Mouse (Mus musculus) intestine, embryonic 16.5 days (tissue): ENCODE data around the gene Meltf. TPM values are rescaled to one million over a fixed set of nuclear protein-coding genes. Genes with fewer than 3 reads are reported as not detected.
"Not testable (repeated sequence)": the region's sequence is repeated elsewhere in the genome, so short reads cannot be mapped to it uniquely, and the experiment has no call there.

ENCODE experiments used
- ATAC-seq: fragments of 200-750 bp; cut with Nextera tagmentation; 2 replicates; pipeline ENCODE4 v1.8.0; 2017; ENCODE audit warnings: moderate TSS enrichment, moderate library complexity
- H3K27ac ChIP-seq: fragments of 300-500 bp; sonication (generic); 2 replicates; pipeline ENCODE4 v1.5.1; 2014; ENCODE audit warnings: mild to moderate bottlenecking, low read length
- H3K27me3 ChIP-seq: fragments of 300-500 bp; sonication (generic); replicated peaks from 2 replicates; pipeline ENCODE4 v1.6.1; 2014; ENCODE audit warnings: low read length, control low read depth, mixed read lengths; ENCODE audit not compliant: control insufficient read depth, insufficient read depth
- H3K36me3 ChIP-seq: fragments of 300-500 bp; sonication (generic); 2 replicates; pipeline ENCODE4 v1.6.1; 2014; ENCODE audit warnings: low read length, control low read depth; ENCODE audit not compliant: control insufficient read depth, insufficient read depth
- H3K4me1 ChIP-seq: fragments of 300-500 bp; sonication (generic); 2 replicates; pipeline ENCODE4 v1.6.1; 2014; ENCODE audit warnings: low read length, control low read depth, mixed read lengths; ENCODE audit not compliant: control insufficient read depth, insufficient read depth
- H3K4me2 ChIP-seq: fragments of 300-500 bp; sonication (generic); 2 replicates; pipeline ENCODE4 v1.6.1; 2014; ENCODE audit warnings: low read depth, low read length, control low read depth
- H3K4me3 ChIP-seq: fragments of 300-500 bp; sonication (generic); 2 replicates; pipeline ENCODE4 v1.5.1; 2014; ENCODE audit warnings: mild to moderate bottlenecking, low read length
- H3K9ac ChIP-seq: fragments of 300-500 bp; sonication (generic); 2 replicates; pipeline ENCODE4 v1.6.1; 2014; ENCODE audit warnings: low read depth, low read length
- H3K9me3 ChIP-seq: fragments of 300-500 bp; sonication (generic); 2 replicates; pipeline ENCODE4 v1.6.1; 2016; ENCODE audit warnings: low read length, control low read depth; ENCODE audit not compliant: control insufficient read depth
- WGBS: fragments of 180-500 bp; shearing (Covaris S2); extraction: QIAGEN DNeasy Blood & Tissue Kit; methylation state at CpG from one replicate; pipeline ENCODE4 v1.1.7; 2014; 5-methylcytosine and 5-hydroxymethylcytosine counted together
- polyA plus RNA-seq: library from polyadenylated mRNA; unstranded; fragments of >200 nt; fragmentation: Nextera tagmentation; extraction: Ambion mirVana; gene quantifications from 2 replicates; pipeline ENCODE4 v1.2.1, GENCODE M21; 2015

Meltf gene
- polyA plus RNA-seq, 1 experiment from 2014 or later: 106 TPM

DNA sequence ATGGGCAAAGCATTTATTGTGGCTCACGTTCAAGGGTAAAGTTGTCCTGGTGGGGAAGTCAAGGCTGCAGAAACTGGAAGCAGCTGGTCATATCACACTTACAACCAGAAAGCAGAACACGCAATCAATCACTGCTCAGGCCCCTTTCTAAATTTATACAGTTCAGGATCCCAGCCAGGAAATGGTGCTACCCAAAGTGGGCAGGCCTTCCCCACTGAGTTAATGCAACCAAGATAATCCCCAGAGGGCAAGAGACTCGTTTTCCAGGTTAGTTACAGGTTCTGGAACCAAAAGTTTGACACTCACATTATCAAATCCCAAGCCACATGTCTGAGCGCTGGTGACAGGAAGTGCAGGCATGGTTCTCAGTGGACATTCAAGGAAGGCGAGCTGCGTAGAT is 60.2 kb downstream of the Meltf start:
- 74% methylated on average over 6 of the region's 6 CpGs for WGBS
- Histone ChIP-seq H3K36me3 (no peaks in the 10 kb centered on the region), H3K4me2 (no peak overlapping the region), H3K9ac (no peak overlapping the region), H3K4me1 (peaks cover 3% of the 10 kb centered on the region), H3K9me3 (peaks cover 5% of the 10 kb centered on the region; the same call in 1 of the 2 replicates), H3K27me3 (peaks cover 27% of the 10 kb centered on the region), H3K4me3 (no peak overlapping the region), H3K27ac (no peak overlapping the region)
- no peak for ATAC-seq

- Histone ChIP-seq H3K27ac (no peak overlapping the region), H3K36me3 (no peaks in the 10 kb centered on the region), H3K9ac (no peak overlapping the region), H3K4me2 (no peak overlapping the region), H3K4me3 (no peak overlapping the region), H3K4me1 (peaks cover under 1% of the 10 kb centered on the region; the same call in 1 of the 2 replicates), H3K9me3 (peaks cover 5% of the 10 kb centered on the region; the same call in 1 of the 2 replicates), H3K27me3 (peaks cover 11% of the 10 kb centered on the region)
- 68% methylated on average over 2 of the region's 2 CpGs for WGBS
- no peak for ATAC-seq
These were observed 62.0 kb downstream of the Meltf start for GRCm38 (mm10) chr16:31940586-31940985.

DNA sequence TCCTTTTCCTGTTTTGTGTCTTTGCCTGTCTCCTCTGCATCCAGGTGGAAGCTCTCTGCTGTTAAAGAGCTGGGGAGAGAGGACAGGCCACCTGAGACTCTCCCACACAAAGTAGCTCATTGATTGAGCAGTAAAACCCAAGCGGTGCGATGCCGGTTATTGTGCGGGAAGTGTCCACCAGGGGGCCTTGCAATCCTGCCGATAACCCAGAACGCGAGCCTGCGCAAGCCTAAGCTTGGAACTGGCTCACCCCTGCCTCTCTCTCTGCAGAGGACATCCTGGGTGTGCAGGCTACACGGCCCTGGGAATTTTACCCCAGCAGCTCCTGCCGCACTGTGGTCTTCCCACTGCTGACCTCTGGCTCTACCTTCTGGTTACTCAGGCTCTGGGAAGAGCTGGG is 65.4 kb downstream of the Meltf start:
- H3K27ac ChIP-seq: no peak overlapping the region
- peak overlapping the region; percentile 32; the same call in 1 of the 2 replicates for H3K9ac ChIP-seq
- H3K4me3 ChIP-seq: no peak overlapping the region
- no peaks in the 10 kb centered on the region for H3K36me3 ChIP-seq
- no peaks in the 10 kb centered on the region for H3K9me3 ChIP-seq
- H3K27me3 ChIP-seq: no peaks in the 10 kb centered on the region
- no peak overlapping the region for H3K4me2 ChIP-seq
- H3K4me1 ChIP-seq: peaks cover 13% of the 10 kb centered on the region
- ATAC-seq: peak; percentile 13; the same call in 1 of the 2 replicates
- 3% methylated on average over 10 of the region's 10 CpGs for WGBS

DNA sequence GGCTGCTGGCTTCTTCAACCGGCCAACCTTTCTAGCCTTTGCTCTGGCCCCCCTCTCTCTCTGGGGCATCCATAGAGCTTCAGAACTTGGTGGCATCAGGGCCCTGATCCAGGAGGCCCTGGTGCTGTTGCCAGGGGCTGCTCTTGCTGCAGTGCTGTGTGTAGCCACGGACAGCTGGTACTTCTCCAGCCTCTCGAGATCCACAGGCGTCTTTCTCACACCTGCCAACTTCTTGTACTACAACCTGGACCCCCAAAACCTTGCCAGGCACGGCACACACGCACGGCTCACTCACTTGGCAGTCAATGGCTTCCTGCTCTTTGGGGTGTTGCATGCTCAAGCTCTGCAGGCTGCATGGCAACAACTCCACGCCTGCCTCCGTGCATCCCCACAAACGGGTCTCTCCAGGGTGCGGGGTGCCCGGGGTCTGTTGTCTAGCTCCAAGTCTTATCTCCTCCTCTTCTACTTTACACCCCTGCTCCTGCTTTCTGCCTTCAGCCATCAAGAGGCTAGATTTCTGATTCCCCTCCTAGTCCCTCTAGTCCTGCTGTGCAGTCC is 66.2 kb downstream of the Meltf start:
- Histone ChIP-seq H3K27me3 (no peaks in the 10 kb centered on the region), H3K9ac (no peak overlapping the region), H3K4me2 (no peak overlapping the region), H3K9me3 (no peaks in the 10 kb centered on the region), H3K27ac (no peak overlapping the region), H3K4me1 (peaks cover 19% of the 10 kb centered on the region), H3K36me3 (no peaks in the 10 kb centered on the region), H3K4me3 (no peak overlapping the region)
- ATAC-seq: no peak
- WGBS: 89% methylated on average over 12 of the region's 12 CpGs

DNA sequence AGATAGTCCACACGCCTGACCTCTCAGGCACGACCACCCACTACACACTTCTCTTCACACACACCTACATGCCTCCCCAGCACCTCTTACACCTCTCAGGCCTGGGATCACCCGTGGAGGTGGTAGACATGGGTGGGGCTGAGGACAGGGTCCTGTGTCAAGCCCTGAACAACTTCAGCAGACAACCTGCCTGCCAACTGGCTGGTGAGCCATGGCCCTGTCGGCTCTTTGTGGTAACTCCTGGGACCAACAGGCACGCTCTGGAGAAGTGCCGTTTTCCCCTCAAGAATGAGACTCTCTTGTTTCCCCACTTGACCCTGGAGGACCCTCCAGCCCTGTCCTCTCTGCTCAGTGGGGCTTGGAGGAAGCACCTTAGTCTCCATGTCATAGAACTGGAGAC is 66.8 kb downstream of the Meltf start:
- 89% methylated on average over 6 of the region's 6 CpGs for WGBS
- no peak overlapping the region for H3K4me2 ChIP-seq
- ATAC-seq: no peak

DNA sequence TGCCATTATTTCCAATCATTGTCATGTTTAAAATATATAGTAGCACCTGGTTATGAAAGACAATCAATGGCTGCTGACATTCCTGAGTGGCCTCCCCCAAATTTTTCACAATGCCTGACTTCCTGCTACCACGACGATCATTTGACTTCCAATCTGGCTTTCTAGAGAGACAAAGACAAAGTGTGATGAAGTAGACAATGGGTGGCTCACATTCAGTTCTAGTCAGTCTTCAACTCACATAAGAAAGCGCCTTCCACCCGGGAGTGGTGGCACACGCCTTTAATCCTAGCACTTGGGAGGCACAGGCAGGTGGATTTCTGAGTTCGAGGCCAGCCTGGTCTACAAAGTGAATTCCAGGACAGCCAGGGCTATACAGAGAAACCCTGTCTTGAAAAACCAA is 67.4 kb downstream of the Meltf start:
- H3K9me3 ChIP-seq, H3K36me3 ChIP-seq, ATAC-seq, H3K27ac ChIP-seq, H3K27me3 ChIP-seq, H3K9ac ChIP-seq, H3K4me3 ChIP-seq: not testable (repeated sequence)
- peaks cover 19% of the 10 kb centered on the region for H3K4me1 ChIP-seq
- 86% methylated on average over 6 of the region's 6 CpGs for WGBS
- H3K4me2 ChIP-seq: peak overlapping the region; percentile 81; the same call in 1 of the 2 replicates

More for the DNA sequence above, 66.8 kb downstream of the Meltf start:
- H3K9ac ChIP-seq: no peak overlapping the region
- H3K4me1 ChIP-seq: peaks cover 19% of the 10 kb centered on the region
- H3K36me3 ChIP-seq: no peaks in the 10 kb centered on the region
- no peaks in the 10 kb centered on the region for H3K9me3 ChIP-seq
- no peak overlapping the region for H3K4me3 ChIP-seq
- H3K27me3 ChIP-seq: no peaks in the 10 kb centered on the region
- H3K27ac ChIP-seq: no peak overlapping the region

- no peaks in the 10 kb centered on the region for H3K27me3 ChIP-seq
- H3K9ac ChIP-seq: peak overlapping the region; percentile 97
- no peaks in the 10 kb centered on the region for H3K9me3 ChIP-seq
- H3K4me1 ChIP-seq: peaks cover 19% of the 10 kb centered on the region
- H3K4me2 ChIP-seq: peak overlapping the region; percentile 81
- H3K4me3 ChIP-seq: peak overlapping the region; percentile 89
- ATAC-seq: no peak
- no peaks in the 10 kb centered on the region for H3K36me3 ChIP-seq
- H3K27ac ChIP-seq: peak overlapping the region; percentile 96; the same call in 1 of the 2 replicates
- 24% methylated on average over 8 of the region's 8 CpGs for WGBS
These were observed 68.7 kb downstream of the Meltf start for GRCm38 (mm10) chr16:31947333-31947732.

GRCm38 (mm10) chr16:31947901-31948316 is 69.3 kb downstream of the Meltf start:
- ATAC-seq: peak; percentile 68
- Histone ChIP-seq H3K9me3 (no peaks in the 10 kb centered on the region), H3K4me3 (peak overlapping the region; percentile 89), H3K36me3 (no peaks in the 10 kb centered on the region), H3K4me1 (peaks cover 19% of the 10 kb centered on the region), H3K27me3 (no peaks in the 10 kb centered on the region), H3K27ac (peak overlapping the region; percentile 96), H3K9ac (peak overlapping the region; percentile 97), H3K4me2 (peak overlapping the region; percentile 81)
- WGBS: 0% methylated on average over 38 of the region's 38 CpGs

DNA sequence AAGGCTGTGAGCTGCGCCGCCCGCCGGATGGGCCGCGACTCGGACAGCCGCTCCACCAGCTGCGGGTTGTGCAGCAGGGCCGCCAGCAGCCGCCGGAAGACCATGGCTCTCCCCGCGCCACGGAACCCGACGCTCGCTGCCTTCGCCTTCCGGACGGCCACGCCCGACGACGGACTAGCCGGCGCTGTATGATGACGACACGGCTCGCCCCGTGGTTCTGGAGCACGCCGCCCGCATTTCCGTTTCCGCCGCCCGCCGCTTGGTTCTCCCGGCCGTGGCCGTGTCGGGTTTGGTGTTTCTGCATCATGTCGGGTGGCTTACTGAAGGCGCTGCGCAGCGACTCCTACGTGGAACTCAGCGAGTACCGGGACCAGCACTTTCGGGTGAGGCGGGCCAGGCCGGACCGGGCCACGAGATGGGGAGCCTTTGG is 69.8 kb downstream of the Meltf start, which contains the start of the genes 0610012G03Rik and Ncbp2:
TSS of gene 0610012G03Rik (minus strand) at position 150 of the 430 bp plus-strand sequence.
TSS of gene Ncbp2 (plus strand) at position 169 of the 430 bp plus-strand sequence.
- H3K27me3 ChIP-seq: no peaks in the 10 kb centered on the region
- H3K36me3 ChIP-seq: no peaks in the 10 kb centered on the region
- WGBS: under 1% methylated on average over 55 of the region's 55 CpGs
- peak within 1 kb of the TSS; percentile 96 for H3K27ac ChIP-seq
- peak within 1 kb of the TSS; percentile 81 for H3K4me2 ChIP-seq
- peak; percentile 92 for ATAC-seq
- H3K4me3 ChIP-seq: peak within 1 kb of the TSS; percentile 89
- H3K4me1 ChIP-seq: peaks cover 19% of the 10 kb centered on the region
- no peaks in the 10 kb centered on the region for H3K9me3 ChIP-seq
- peak within 1 kb of the TSS; percentile 97 for H3K9ac ChIP-seq
